ENCODE assay signal across 8 mouse cellular contexts in the genomic region with DNA sequence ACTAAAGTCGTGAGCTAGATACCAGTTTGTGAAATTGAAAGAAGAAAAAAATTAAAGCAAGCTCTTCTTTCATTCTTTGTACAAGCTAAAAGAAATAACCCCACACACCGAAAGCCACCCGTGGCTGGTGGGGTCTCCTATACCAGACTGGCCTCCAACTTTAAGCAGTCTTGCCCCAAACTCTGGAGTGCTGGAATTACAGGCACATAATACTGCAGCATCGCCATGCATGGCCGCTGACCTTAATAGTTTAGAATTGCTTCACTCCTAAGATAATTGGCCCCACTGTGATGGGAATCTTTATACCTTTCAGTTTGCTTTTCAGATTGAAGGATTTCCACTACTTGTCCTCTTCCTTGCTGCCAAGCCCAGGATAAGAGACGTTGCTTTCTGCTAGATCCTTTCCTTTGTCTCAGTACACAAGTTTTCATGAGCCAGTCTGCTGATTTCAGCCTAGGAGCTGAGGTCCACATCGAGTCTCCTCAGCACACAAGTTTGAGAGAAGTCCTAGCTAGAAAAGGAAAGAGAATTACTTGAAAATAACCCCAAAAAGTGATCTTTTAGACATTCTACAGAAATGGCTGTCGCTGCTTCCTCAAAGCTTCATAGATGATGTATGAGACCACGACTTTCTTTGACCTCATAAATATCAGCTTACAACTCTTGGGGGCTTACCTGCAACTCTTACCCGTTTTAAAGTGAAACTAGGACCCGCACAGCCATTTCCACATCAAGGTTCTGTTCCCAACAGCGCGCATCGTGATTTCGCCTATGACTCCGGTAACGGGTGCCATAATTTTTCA. TPM values are rescaled to one million over a fixed set of nuclear protein-coding genes. Genes with fewer than 3 reads are reported as not detected.
A peak's percentile ranks its signal among the peaks of the same experiment; 100 is the strongest.
DNase-seq lines count a peak whose midpoint lies in the region; ATAC-seq and TF ChIP-seq lines count a peak whose summit lies in the region.

No protein-coding gene starts in this region.

- no peak for ATAC-seq in midbrain, embryonic 13.5 days
- ATAC-seq in monocyte, adult 5-6 weeks (replicated peaks; ENCODE audit: insufficient number of reproducible peaks, low FRiP score, low TSS enrichment, poor library complexity, severe bottlenecking), result no peak

- no peaks in the 10 kb centered on the region for H3K27me3 ChIP-seq in hindbrain, embryonic 10.5 days (ENCODE audit: insufficient read depth, poor library complexity, severe bottlenecking)
- H3K27me3 ChIP-seq in midbrain, embryonic 13.5 days, result no peaks in the 10 kb centered on the region

- WGBS in bone marrow, adult 2 months, result 5% methylated on average over 17 of the region's 17 CpGs
- WGBS in hindbrain, embryonic 10.5 days, result 15% methylated on average over 17 of the region's 17 CpGs
- WGBS in midbrain, embryonic 13.5 days, result 9% methylated on average over 17 of the region's 17 CpGs

- peaks cover 10% of the 10 kb centered on the region for H3K4me1 ChIP-seq in bone marrow, adult 2 months (ENCODE audit: control insufficient read depth, insufficient read depth, low read length)
- H3K4me1 ChIP-seq in hindbrain, embryonic 10.5 days (replicated peaks), result peaks cover 58% of the 10 kb centered on the region
- H3K4me1 ChIP-seq in midbrain, embryonic 13.5 days (replicated peaks), result peaks cover 56% of the 10 kb centered on the region

- H3K9ac ChIP-seq in midbrain, embryonic 13.5 days (replicated peaks), result peak overlapping the region; percentile 95

- no peak for DNase-seq in left cerebral cortex, adult 2 months (ENCODE audit: extremely low spot score in 1 of 2, low spot score in 2 of 2)
- DNase-seq in left cerebral cortex, adult 8-10 months (ENCODE audit: low spot score in 2 of 2), result no peak
- DNase-seq in hindbrain, embryonic 10.5 days (ENCODE audit: low spot score), result no peak
- no peak for DNase-seq in T-cell, adult 2 months (ENCODE audit: low spot score)
- DNase-seq in cerebellum, adult 8-10 months, result no peak

- peak overlapping the region; percentile 78 for H3K4me2 ChIP-seq in midbrain, embryonic 13.5 days (replicated peaks)

- TF ChIP-seq CTCF in left cerebral cortex, adult 2 months (IDR thresholded peaks at IDR 0.05), result no peak
- TF ChIP-seq CTCF in bone marrow, adult 2 months (IDR thresholded peaks at IDR 0.05; ENCODE audit: control insufficient read depth, insufficient read depth, low read length), result no peak

- peak overlapping the region; percentile 78 for H3K4me3 ChIP-seq in left cerebral cortex, adult 2 months
- H3K4me3 ChIP-seq in bone marrow, adult 2 months (replicated peaks; ENCODE audit: control insufficient read depth, low read depth, low read length), result peak overlapping the region; percentile 73
- peak overlapping the region; percentile 77 for H3K4me3 ChIP-seq in hindbrain, embryonic 10.5 days
- H3K4me3 ChIP-seq in midbrain, embryonic 13.5 days (replicated peaks), result peak overlapping the region; percentile 76

- TF ChIP-seq POLR2A in bone marrow, adult 2 months (IDR thresholded peaks at IDR 0.05; ENCODE audit: borderline replicate concordance, control insufficient read depth, low read depth, low read length), result no peak

- H3K36me3 ChIP-seq in hindbrain, embryonic 10.5 days, result peaks cover 41% of the 10 kb centered on the region
- peaks cover 12% of the 10 kb centered on the region; the same call in 1 of the 2 replicates for H3K36me3 ChIP-seq in midbrain, embryonic 13.5 days

- no peaks in the 10 kb centered on the region for H3K9me3 ChIP-seq in hindbrain, embryonic 10.5 days
- no peaks in the 10 kb centered on the region for H3K9me3 ChIP-seq in midbrain, embryonic 13.5 days

- H3K27ac ChIP-seq in left cerebral cortex, adult 2 months, result peak overlapping the region; percentile 98
- H3K27ac ChIP-seq in bone marrow, adult 2 months (ENCODE audit: control insufficient read depth, insufficient read depth, low read depth, low read length, poor library complexity), result peak overlapping the region; percentile 99
- peak overlapping the region; percentile 98 for H3K27ac ChIP-seq in hindbrain, embryonic 10.5 days
- peak overlapping the region; percentile 98 for H3K27ac ChIP-seq in midbrain, embryonic 13.5 days

- intact Hi-C loops in left cerebral cortex, adult 2 months (cut with DNase I), result loop anchor here (1.0 kb wide), 1 partner anchor 16 kb away; no protein-coding TSS in a partner anchor

RNA-seq across cellular contexts. Expression of gene Pnrc2, which starts 0.9 kb away (rescaled TPM):
- total RNA-seq in left cerebral cortex, adult 2 months (2021), result 10 to 100 TPM; 41.1 to 41.7 TPM
- 10 to 100 TPM; 39.6 to 49.8 (median 44.9) TPM for total RNA-seq in left cerebral cortex, adult 8-10 months (2022)
- polyA plus RNA-seq in bone marrow, adult 2 months (2011; ENCODE audit: insufficient read depth, insufficient read length, low replicate concordance, missing spikeins), result 37.3 and 38.3 TPM in 2 replicates
- polyA plus RNA-seq in hindbrain, embryonic 10.5 days (2016; fragmentation: Nextera tagmentation; extraction: Ambion mirVana), result 171 and 204 TPM in 2 replicates
- polyA plus RNA-seq in midbrain, embryonic 13.5 days (2015; fragmentation: Nextera tagmentation; extraction: Ambion mirVana), result 144 TPM in 2 replicates
- total RNA-seq in monocyte, adult 5-6 weeks (2017), result 342 to 380 TPM (median 364 TPM) in 3 replicates

RNA-seq across cellular contexts. Expression of gene Srsf10, which starts 17.2 kb away (rescaled TPM):
- 10 to 100 TPM; 70.8 to 82.2 TPM for total RNA-seq in left cerebral cortex, adult 2 months (2021)
- 10 to 100 TPM; 60.1 to 69.5 (median 63.3) TPM for total RNA-seq in left cerebral cortex, adult 8-10 months (2022)
- polyA plus RNA-seq in bone marrow, adult 2 months (2011; ENCODE audit: insufficient read depth, insufficient read length, low replicate concordance, missing spikeins), result 221 and 300 TPM in 2 replicates
- 283 and 352 TPM in 2 replicates for polyA plus RNA-seq in hindbrain, embryonic 10.5 days (2016; fragmentation: Nextera tagmentation; extraction: Ambion mirVana)
- polyA plus RNA-seq in midbrain, embryonic 13.5 days (2015; fragmentation: Nextera tagmentation; extraction: Ambion mirVana), result 267 and 285 TPM in 2 replicates
- 233 to 426 TPM (median 303 TPM) in 3 replicates for total RNA-seq in monocyte, adult 5-6 weeks (2017)

RNA-seq across cellular contexts. Expression of gene Cnr2, which starts 22.4 kb away (rescaled TPM):
- total RNA-seq in left cerebral cortex, adult 2 months (2021), result under 1 TPM in 1 of 2 experiments, not detected in 1; 0.11 TPM
- under 1 TPM; 0.13 to 0.74 (median 0.40) TPM for total RNA-seq in left cerebral cortex, adult 8-10 months (2022)
- 4.6 and 12.2 TPM in 2 replicates for polyA plus RNA-seq in bone marrow, adult 2 months (2011; ENCODE audit: insufficient read depth, insufficient read length, low replicate concordance, missing spikeins)
- 0.21 and 0.66 TPM in 2 replicates for polyA plus RNA-seq in hindbrain, embryonic 10.5 days (2016; fragmentation: Nextera tagmentation; extraction: Ambion mirVana)
- polyA plus RNA-seq in midbrain, embryonic 13.5 days (2015; fragmentation: Nextera tagmentation; extraction: Ambion mirVana), result 0.12 and 0.16 TPM in 2 replicates
- total RNA-seq in monocyte, adult 5-6 weeks (2017), result 12.0 to 23.7 TPM (median 19.9 TPM) in 3 replicates

RNA-seq across cellular contexts. Expression of gene Fuca1, which starts 47.7 kb away (rescaled TPM):
- total RNA-seq in left cerebral cortex, adult 2 months (2021), result 10 to 100 TPM; 34.9 to 37.9 TPM
- 10 to 100 TPM; 33.5 to 54.6 (median 51.0) TPM for total RNA-seq in left cerebral cortex, adult 8-10 months (2022)
- 57.7 and 172 TPM in 2 replicates for polyA plus RNA-seq in bone marrow, adult 2 months (2011; ENCODE audit: insufficient read depth, insufficient read length, low replicate concordance, missing spikeins)
- polyA plus RNA-seq in hindbrain, embryonic 10.5 days (2016; fragmentation: Nextera tagmentation; extraction: Ambion mirVana), result 54.3 and 59.5 TPM in 2 replicates
- polyA plus RNA-seq in midbrain, embryonic 13.5 days (2015; fragmentation: Nextera tagmentation; extraction: Ambion mirVana), result 49.5 and 52.9 TPM in 2 replicates
- 180 to 259 TPM (median 226 TPM) in 3 replicates for total RNA-seq in monocyte, adult 5-6 weeks (2017)
